Mouse (Mus musculus) 416B (cell line): Measurements from ENCODE around the gene Lpcat1.

Experiments
- DNase-seq: peaks from one replicate; pipeline ENCODE4 v3.0.0; 2011; ENCODE audit warnings: low read depth

Lpcat1 gene

GRCm38 (mm10) chr13:73446943-73447342, 20.1 kb upstream of the Lpcat1 start:
- DNase-seq = no peak

DNA sequence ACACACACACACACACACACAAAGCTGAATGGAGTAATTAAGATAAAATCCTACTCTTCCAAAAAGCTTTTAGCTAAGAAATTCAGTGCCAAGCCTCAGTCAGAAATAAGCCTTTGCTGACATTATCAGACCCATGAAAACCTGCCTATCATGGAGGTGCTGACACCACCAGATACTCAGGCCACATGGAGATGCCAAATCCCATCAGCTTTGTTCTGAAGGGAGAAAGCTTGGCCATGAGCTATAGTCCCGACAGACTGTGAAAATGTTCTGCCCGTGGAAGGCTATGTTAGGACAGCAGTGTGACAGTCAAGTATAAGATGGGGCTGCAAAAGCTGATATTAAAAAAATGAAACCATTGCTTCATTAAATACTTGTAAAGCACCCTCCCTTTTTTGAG, 19.5 kb upstream of the Lpcat1 start:
- DNase-seq = no peak

DNA sequence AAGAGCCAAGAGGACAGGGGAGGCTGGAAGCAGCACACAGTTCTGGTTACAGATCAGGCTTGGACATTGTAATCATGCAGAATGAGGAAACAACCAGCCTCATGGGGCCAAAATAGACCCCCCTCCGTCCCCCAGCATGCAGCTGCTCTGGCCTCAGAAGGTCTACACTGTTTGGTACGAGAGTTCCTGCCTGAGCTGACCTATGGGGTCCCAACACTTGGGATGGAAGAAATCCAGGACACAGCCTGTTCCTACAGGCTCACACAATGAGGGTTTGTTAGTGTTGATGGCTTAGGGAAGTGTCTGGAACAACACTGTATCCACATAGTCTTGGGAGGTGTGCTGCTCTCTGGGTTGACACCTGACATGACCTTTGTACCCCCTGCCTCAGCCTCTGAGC, 18.8 kb upstream of the Lpcat1 start:
- no peak for DNase-seq

DNA sequence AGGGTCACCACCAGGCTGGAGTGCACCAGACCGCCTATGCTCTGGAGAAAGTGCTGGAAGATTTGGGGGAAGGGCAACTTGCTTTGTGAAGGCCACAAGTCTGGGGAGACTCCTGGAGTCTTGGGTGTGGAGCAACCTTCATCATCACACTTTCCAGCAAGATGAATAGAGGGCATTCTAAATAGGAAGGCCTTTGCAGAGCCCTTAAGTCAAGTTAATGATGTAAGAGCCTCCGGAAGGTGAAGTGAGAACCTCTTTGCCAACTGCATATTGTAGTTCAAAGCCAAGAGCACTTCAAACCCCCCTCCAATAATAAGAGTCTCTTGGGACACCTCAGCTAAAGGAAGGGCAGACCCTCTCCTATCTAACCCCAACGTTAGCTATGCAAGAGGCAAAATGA, 18.3 kb upstream of the Lpcat1 start:
- DNase-seq = no peak

DNA sequence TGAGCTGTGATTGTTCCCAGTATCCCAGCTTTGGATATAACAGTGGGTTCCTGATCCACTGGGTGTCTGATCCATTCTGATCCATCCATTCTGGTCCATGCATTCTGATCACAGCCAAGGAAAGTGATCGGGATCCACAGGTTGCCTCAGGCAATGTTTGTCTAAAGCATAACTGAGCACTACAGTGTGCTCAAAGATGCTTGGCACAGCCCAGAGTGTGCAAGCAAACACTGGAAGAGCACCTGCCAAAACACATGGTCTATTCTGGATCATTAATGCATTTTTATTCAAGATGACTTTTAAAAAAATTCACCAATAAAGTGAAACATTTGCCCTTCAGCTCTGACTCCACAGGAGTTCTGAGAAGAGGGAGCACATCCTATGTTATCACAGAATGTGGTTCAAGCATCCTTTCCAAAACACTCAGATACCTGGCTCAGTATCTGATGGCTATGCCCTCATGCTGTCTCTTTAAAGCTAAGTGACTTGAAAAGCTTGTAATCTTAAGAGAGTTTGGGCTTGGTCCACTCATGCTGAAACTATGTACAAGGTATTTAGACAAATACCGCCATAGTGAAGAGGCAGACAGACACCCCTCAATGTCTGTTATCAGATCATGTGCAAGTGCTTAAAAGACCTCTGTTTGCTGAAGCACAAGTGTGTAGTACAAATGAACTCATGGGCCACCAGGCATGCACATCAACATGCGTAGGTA, 13.3 kb upstream of the Lpcat1 start:
- DNase-seq = no peak

GRCm38 (mm10) chr13:73455328-73455727, 11.7 kb upstream of the Lpcat1 start:
- DNase-seq = no peak

GRCm38 (mm10) chr13:73457301-73457700, 9.7 kb upstream of the Lpcat1 start:
- no peak for DNase-seq

DNA sequence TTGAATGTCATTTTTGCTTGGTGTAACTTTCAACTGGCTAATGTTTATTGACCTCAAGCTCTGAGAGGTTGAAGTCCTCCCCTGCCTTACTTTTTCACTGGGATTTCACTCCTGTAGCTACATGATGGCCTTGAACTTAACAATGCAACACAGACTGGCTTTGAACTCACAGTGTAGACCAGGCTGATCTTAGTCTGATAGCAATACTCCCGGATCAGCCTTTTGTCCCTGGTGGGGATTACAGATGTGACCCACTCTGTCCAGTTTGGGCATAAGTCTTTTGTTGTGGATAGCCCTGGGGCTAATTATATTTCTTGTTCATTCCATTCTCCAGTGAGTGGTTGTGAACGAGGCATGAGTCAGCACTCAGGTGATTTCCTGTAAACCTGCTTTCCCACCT, 9.3 kb upstream of the Lpcat1 start:
- no peak for DNase-seq

- DNase-seq = no peak
Observed at GRCm38 (mm10) chr13:73458719-73459118, 8.3 kb upstream of the Lpcat1 start.

GRCm38 (mm10) chr13:73459189-73459850, 7.7 kb upstream of the Lpcat1 start:
- DNase-seq = peak; percentile 40

DNA sequence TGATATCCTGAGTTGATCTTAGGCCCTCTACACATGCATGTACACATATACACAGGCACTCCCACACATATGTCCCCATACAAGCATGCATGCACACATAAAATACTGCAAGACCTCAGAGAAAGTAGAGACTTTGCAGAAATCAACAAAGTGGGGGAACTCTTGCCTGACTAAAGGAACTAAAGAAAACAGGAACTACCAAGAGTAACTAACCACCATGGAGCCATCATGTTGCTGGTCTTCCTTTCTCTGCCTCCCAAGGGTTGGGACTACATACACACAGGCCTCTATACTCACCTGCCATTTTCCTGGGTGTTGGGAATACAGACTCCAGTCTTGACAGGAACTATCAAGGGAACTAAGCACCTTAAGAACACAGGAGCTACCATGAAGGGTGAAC, 5.4 kb upstream of the Lpcat1 start:
- DNase-seq = no peak

GRCm38 (mm10) chr13:73465156-73465555, 1.8 kb upstream of the Lpcat1 start:
- no peak for DNase-seq

- peak; percentile 77 for DNase-seq
Observed at GRCm38 (mm10) chr13:73466411-73466810, 586 bp upstream of the Lpcat1 start.

GRCm38 (mm10) chr13:73467421-73468237, 632 bp downstream of the Lpcat1 start:
- peak; percentile 37 for DNase-seq

DNA sequence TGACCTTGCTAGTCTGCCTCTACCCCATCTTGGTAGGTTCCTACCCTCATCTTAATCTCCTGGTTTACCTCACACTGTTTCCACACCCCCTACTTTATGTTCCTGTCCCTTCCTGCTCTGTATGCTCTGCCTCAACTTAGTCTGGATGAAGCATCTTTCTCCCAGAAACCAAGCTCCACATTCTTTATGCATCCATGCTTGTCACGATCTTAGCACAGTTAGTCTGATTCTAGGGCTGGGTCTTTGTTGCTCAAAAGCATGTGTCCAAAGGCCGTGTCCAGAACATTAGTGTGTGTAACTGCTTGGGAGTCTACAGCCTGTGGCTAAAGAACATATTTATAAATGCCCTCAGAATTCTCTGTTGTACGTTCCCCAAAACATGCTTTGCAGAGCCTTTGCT, 1.8 kb downstream of the Lpcat1 start:
- no peak for DNase-seq

DNA sequence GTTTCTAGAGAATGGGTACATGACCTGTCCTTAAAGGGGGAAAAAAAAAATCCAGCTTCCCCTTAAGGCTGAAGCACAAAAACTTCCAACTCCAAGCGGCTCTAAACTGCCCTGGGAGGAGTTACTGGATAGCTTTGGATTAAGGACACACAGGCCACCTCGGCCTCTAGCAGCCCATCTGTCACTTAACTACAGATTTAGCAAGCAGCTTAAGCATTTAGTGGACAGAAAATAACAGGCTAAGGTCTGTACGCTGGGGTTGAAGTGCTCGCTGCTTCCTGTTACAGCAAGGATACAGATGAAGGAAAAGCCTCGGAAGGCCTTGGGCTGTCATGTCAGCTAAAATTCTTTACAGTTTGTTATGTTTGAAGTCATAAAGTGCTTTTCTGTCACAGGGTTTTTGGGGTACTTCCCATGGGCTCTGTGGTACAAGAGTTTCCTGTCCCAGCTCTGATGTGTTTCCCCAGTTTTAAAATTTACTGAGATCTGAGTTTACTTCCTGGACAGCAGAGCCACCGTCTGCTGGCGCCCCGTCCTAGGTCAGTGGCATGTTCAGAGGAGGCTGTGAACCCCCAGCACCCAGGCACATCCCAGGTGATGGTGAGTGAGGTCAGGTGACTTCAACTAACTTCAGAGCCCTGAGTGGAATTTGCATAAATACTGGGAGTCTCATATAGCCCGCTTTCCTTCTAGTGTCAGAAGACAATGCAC, 2.4 kb downstream of the Lpcat1 start:
- no peak for DNase-seq

DNA sequence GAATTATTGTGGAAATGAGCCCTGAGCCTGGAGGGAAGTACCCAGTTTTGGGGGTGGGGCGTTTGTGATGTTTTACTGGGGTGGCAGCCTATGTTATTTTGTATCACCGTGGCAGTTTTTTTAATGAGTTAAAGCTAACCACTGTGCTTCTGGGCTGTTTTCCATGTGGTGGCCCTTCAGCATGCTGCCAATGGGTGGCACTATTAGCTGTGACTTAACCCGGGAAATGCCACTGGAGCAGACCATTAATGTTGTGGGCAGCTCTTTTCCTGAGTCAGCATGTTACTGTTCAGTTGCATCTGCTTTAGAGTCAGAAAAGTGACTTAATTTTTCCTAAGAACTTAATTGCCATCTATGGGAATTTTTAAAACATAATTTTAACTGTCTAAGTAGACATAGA, 5.5 kb downstream of the Lpcat1 start:
- DNase-seq = peak; percentile 68

DNA sequence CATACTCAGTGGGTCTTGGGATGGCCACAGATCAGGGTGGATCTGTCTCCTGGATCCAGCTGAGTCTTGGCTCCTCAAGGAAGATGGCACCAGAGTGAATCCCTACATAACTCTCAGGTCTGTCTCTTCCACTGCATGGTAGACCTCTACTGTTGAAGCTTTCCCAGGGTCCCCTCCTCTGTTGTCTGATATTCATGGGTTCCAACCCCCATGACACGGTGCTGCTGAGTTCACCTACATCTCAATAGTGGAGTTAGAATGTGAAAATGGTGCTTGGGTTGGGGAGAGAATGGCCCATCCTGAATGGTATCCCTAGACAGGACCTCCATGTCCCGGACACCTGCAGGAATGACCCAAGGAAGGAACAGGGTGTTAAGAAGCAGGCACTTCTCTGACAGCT, 6.7 kb downstream of the Lpcat1 start:
- no peak for DNase-seq

- DNase-seq = no peak
Observed at GRCm38 (mm10) chr13:73474163-73474562, 7.2 kb downstream of the Lpcat1 start.

DNA sequence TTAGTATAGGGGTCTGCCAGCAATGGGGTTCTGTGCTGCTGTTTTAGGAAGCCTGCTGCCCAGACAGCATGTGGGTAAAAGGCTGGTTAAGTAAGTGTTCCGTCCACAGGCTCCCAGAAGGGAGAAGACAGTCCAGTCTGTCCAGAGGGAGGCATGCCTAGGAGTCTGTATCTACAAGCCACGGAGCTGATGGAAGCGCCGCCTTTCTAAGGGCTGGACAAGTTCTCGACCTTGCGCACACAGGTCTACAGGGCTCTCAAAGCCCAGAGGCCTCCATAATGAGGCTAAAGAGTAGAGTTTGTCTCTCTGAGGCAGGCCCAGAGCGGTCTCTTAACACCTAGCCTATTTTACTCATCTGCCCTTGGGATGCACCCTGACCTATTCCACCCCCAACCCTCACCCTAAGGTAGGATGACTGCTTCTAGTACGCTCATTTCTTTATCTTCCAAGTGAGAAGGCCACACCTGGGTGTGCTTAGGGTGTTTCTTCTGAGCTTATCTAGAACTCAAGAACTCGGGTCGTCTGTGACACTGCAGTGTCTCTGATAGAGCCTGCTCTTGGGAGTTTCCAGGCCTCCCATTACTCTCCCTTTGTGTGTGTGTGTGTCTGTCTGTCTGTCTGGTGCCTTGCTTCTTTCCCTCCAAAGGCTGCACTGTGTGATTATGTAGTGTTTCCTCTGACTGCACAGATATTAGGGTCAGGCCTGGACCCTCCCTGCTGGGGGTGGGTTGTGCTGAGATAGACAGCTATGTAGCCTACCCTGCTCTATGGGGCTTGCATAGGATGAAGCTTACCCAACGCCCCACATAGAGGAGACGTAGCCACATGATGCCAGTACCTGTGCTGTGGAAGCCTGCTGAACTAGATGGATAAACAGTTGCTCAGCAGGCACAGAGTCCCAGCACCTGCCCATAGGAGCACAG, 8.3 kb downstream of the Lpcat1 start:
- DNase-seq = no peak

DNA sequence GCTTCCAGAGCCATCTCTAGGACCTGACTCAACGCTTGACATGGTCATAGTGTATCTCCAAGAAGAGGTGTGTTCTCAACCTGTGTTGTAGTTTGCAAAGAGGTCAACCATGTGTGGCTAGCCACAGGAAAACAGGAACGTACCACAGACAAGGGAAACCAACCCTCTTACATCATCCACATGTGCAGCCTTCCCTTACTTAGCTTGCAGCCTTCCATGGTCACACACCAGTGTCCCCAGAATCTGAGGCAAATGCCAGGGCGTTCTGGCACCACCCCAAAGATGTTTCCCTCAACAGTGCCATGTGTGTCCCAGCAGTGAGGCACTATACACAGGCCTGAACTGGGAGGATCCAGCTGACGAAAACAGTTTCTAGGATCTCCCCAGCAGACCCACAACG, 9.3 kb downstream of the Lpcat1 start:
- peak; percentile 71 for DNase-seq
